Mouse (Mus musculus): ENCODE measurements around the gene Dntt.

Gene Dntt

DNA sequence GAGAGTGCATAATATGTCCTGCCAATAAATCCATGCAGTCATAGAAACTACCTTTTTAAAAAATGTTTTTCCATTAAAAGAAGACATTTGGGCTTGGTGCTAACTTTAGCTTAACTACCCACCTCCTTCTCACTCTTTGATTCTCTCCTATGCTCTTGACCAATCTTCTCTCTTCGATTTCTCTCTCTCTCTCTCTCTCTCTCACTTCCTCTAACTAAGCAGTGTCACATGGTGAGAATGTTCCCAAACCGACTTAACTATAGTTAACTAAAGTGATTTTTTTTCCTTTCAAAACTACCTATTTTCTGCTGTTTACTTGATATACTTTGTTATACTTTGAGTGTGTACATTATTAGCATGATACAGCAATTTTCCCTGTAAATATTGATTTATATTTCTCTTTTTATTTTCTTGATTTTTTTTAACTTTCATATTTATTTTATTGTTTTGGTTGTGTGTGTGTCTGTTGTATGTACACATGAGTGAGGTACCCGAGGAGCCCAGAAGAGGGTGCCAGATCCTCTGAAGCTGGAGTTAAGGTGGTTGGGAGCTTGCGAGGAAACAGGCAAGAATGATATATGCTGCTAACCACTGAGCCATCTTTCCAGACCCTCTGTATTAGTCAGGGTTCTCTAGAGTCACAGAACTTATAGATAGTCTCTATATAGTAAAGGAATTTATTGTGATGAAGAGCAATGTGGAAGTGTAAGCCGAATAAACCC lies 20.2 kb upstream of the Dntt start:
- no peak for DNase-seq (ENCODE audit: low read depth, low spot score)

- DNase-seq (ENCODE audit: low read depth, low spot score): no peak
Measured at GRCm38 (mm10) chr19:41011676-41012075, 17.4 kb upstream of the Dntt start.

DNA sequence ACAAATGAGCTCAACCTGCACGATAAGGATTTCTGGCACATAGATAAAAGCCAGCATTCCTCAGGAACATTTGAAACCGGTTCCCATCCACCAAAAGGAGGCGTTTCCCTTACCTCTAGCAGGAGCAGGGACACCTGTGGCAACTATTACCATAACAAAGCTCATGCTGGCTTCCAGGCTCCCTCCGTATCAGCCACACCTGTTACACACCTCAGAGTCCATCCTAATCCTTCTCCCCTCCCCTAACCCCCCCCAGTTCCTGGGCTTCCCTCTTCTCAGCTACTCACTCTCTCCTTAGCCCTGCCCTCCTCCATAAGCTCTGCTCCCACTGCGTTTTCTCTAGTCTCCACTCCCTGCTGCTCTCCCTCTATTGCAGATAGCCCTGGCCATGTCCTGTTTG lies 15.5 kb upstream of the Dntt start:
- peak; percentile 83 for DNase-seq (ENCODE audit: low read depth, low spot score)

GRCm38 (mm10) chr19:41014003-41014402 lies 15.1 kb upstream of the Dntt start:
- DNase-seq (ENCODE audit: low read depth, low spot score): no peak

GRCm38 (mm10) chr19:41015951-41016716 lies 12.9 kb upstream of the Dntt start:
- peak; percentile 67 for DNase-seq (ENCODE audit: low read depth, low spot score)

DNA sequence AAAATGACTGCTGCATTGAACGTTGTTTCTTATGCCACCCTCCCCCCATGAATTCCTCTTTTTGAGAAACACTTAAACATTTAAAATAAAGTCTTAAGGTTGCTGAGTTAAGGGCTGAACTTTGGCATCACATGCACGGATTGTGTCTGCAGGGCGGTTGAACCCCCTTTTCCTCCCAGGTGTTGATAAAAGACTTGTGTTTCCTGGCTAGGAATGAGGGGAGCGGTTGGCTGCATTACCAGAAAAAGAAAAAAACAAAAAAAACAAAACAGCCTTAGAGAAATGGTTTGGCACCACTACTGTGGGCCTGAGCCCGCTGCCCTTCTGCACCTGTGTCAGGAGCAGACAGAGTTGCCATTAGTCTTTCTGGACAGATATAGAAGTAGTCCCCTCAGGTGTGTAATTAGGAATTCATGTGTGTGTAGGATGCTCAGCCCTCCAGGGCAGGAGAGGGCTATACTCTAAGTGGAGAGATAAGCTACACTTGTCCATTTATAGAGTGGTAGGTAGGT lies 9.9 kb upstream of the Dntt start:
- DNase-seq (ENCODE audit: low read depth, low spot score): no peak

GRCm38 (mm10) chr19:41020537-41020936 lies 8.5 kb upstream of the Dntt start:
- no peak for DNase-seq (ENCODE audit: low read depth, low spot score)

DNA sequence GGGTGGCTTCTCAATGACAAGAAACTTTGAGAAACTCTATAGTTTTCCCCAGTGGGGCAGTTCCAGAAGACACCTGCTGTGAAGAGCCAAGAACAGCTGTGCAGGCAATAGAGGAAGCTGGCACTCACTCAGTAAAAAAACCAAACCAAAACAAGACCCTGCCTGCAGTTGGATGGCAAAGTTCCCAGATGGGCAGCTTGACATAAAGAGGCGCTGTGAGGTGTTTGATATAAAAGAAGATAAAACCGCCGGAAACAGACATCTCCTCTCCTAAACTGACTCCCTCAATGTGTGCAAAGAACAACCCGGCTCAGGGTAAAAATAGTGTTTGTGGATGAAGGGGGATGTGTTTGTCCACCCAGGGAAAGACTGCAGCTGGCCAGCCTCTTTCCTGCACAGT lies 6.8 kb upstream of the Dntt start:
- DNase-seq (ENCODE audit: low read depth, low spot score): no peak

DNA sequence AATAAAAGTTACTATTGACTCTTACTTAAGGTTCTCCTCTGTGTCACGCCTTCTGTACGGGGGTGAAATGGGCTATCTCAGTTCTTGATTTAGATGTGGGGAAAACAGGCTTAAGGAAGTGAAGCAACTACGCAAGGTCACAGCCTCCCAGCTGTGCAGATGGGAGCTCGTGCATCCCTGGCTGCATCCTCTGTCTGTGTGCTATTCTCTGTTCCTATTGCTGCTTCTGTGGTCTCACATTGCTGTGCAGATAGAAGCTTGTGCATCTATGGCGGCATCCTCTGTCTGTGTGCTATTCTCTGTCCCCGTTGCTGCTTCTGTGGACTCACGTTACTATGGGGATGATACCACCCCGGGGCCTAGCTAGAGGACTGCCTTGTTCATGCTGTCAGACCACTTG lies 2.5 kb upstream of the Dntt start:
- DNase-seq (ENCODE audit: low read depth, low spot score): no peak

- no peak for DNase-seq (ENCODE audit: low read depth, low spot score)
Measured at GRCm38 (mm10) chr19:41027024-41027423, 2.1 kb upstream of the Dntt start.

- DNase-seq (ENCODE audit: low read depth, low spot score): no peak
Measured at GRCm38 (mm10) chr19:41027601-41028000, 1.5 kb upstream of the Dntt start.

GRCm38 (mm10) chr19:41030161-41030560 lies 1.1 kb downstream of the Dntt start:
- no peak for DNase-seq (ENCODE audit: low read depth, low spot score)

- DNase-seq (ENCODE audit: low read depth, low spot score): no peak
Measured at GRCm38 (mm10) chr19:41031009-41031408, 1.9 kb downstream of the Dntt start.

- DNase-seq (ENCODE audit: low read depth, low spot score): no peak
Measured at GRCm38 (mm10) chr19:41031869-41032268, 2.8 kb downstream of the Dntt start.

DNA sequence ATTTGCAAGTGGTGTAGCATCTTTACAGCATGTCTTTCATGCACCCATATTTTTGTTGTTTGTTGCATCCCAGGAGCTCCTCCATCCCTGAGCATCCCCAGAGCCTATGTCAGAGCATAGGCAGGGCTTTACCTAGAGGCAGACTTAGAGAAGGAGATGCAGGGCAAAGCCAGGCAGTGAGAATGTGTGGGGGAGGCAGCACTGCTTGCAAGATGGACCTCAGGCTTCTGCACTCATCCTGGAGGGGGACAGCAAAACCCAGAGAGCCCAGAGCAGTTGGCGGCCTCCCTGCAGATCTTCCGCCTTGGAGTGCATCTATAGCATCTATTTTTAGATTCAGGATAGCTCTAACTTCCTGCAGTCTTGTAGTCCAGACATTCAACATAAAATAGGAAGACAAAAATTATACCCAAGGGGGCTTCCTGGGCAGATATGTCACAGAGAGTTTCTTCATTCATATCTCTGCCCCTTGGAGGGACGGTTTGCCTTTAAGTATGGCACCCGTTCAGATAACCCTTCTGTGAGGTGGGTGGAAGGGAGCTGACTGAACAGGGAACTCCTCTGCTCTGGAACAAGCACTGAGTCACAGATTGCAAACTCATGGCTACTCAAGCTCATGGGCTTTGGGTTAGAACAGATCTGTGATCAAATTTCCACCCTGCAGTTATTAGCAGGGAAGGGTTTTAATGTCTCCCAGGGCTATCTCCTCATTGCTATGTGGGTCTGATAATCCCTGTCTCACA lies 6.9 kb downstream of the Dntt start:
- no peak for DNase-seq (ENCODE audit: low read depth, low spot score)

DNA sequence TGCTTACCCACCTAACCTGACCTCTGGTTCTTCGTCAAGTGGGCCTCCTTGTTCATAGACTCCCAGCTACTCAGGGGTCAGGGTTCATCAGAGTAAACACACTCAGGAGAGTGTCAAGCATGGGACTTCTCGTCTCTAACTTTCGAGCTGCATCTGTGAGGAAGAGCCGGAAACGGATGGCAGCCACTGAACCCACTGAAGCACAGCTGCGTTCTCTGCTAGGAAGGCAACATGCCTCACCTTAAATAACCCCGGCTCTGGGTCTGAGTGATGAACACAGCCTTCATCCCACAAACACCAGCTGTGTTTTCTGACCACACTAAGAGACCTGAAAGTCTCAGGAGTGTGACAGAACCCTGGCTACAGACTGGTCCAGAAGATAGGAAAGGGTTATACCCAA lies 10.0 kb downstream of the Dntt start:
- DNase-seq (ENCODE audit: low read depth, low spot score): no peak

DNA sequence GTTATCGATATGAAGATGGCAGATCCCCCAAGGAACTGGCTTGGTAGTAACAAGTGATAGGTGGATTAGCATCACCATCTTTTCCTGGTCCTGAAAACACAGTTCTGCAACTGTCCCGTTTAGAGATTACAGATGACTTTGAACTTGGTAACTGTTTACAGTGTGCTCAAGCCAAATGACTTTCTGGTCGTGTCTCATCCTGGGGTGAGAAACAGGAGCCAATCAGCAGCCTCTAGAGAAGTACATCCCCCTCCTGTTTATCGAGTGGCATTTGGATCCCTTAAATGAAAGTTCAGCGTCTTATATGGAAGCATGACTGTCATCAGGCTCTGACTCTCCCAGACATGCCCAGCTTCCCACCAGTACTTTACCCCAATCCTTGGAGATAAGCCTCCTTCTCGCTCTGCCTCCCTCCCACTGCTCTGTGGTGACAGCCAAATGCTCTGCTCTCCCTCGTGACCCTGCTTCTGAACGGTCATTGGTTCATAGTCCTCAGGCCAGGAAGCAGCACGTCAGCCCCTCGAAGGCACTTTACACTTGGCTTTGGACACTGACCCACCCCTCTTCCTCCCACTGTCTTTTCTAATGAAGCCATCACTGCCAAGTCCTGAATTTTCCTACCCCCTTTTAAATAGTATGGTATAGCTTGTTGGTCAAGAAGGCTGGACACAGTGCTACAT lies 16.2 kb downstream of the Dntt start:
- DNase-seq (ENCODE audit: low read depth, low spot score): no peak

GRCm38 (mm10) chr19:41047437-41048186 lies 18.5 kb downstream of the Dntt start:
- peak; percentile 25 for DNase-seq (ENCODE audit: low read depth, low spot score)

DNA sequence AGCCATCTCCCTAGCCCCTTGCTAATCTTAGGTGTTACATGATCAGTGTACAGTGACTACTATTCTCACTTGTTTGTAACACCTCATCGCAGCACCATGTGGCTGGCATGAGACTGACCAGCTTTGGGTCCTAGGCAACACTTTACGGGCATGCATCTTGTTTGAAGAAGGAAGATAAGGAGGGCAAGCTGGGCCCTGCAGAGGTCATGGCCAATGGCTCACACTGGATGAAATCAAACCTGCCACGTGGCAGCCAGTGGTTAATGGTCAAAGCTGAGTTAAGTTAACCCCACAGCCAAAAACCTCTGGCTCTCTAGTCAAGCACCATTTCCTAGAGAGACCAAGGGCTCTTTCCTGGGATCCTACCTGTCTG lies 19.1 kb downstream of the Dntt start:
- no peak for DNase-seq (ENCODE audit: low read depth, low spot score)

- DNase-seq (ENCODE audit: low read depth, low spot score): no peak
Measured at GRCm38 (mm10) chr19:41051714-41052113, 22.6 kb downstream of the Dntt start.

DNA sequence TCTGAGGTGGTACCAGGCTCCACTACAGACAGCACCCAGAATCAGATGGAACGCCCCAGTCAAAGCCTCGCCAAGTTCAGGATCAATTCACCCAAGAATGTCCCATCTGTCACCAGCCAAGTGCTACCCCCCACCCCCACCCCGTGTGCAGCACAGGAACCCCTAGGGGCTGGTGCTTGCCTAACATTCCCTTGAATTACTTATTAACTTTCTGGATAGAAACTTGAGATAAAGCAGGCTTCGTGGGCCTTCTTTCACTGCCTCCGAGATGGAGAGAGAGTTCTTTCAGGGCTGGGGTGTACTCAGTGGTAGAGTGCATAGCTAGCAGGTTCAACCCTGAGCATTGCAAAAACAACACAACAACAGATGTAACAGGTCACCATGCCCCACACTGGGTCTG lies 23.2 kb downstream of the Dntt start:
- no peak for DNase-seq (ENCODE audit: low read depth, low spot score)

Data from ES-CJ7 (cell line).